23 mouse cellular contexts compared by ENCODE assay signal in genomic region chr5:130060329-130060665, GRCm38 (mm10). TPM values are rescaled to one million over a fixed set of nuclear protein-coding genes. Genes with fewer than 3 reads are reported as not detected.
DNase-seq lines count a peak whose midpoint lies in the region; ATAC-seq and TF ChIP-seq lines count a peak whose summit lies in the region.
"Had no signal": no experiment of that assay in that cellular context is flagged by ENCODE, and none has a peak within 500 bp of the region (broad histone marks: within the 10 kb centered on the region; RNA-seq: fewer than 3 reads in every experiment).

No protein-coding gene starts in this region.

- H3K9ac ChIP-seq in heart, embryonic 16.5 days (ENCODE audit: low read length) = no peak overlapping the region
- H3K9ac ChIP-seq: forebrain, embryonic 15.5 days; liver, embryonic 14.5 days; midbrain, embryonic 13.5 days; neural tube, embryonic 12.5 days had no signal

- H3K36me3 ChIP-seq in heart, embryonic 16.5 days (ENCODE audit: control insufficient read depth, insufficient read depth) = peaks cover 12% of the 10 kb centered on the region

- 62% methylated on average over 4 of the region's 4 CpGs for WGBS in heart, embryonic 16.5 days

- H3K4me3 ChIP-seq in gastrocnemius, adult 2 months = no peak overlapping the region
- H3K4me3 ChIP-seq in heart, embryonic 16.5 days (ENCODE audit: low read length) = no peak overlapping the region
- H3K4me3 ChIP-seq in left cerebral cortex, adult 2 months = no peak overlapping the region
- H3K4me3 ChIP-seq in brown adipose tissue, adult 24 weeks (ENCODE audit: insufficient read depth, low read depth, low read length) = no peak overlapping the region
- H3K4me3 ChIP-seq: forebrain, embryonic 15.5 days; hindbrain, embryonic 10.5 days; midbrain, embryonic 13.5 days; neural tube, embryonic 12.5 days had no signal

- TF ChIP-seq CTCF in gastrocnemius, adult 2 months (IDR thresholded peaks at IDR 0.05) = no peak
- TF ChIP-seq CTCF in left cerebral cortex, adult 2 months (IDR thresholded peaks at IDR 0.05) = no peak

- peaks cover 11% of the 10 kb centered on the region for H3K4me1 ChIP-seq in heart, embryonic 16.5 days (ENCODE audit: control insufficient read depth, insufficient read depth, low read length)
- H3K4me1 ChIP-seq in brown adipose tissue, adult 24 weeks (ENCODE audit: control insufficient read depth, insufficient read depth, insufficient read length, low read length) = peaks cover 34% of the 10 kb centered on the region
- H3K4me1 ChIP-seq: forebrain, embryonic 15.5 days; midbrain, embryonic 13.5 days; neural tube, embryonic 12.5 days had no signal

- intact Hi-C loops in gastrocnemius, adult 2 months (cut with DNase I) = no loop called here
- intact Hi-C loops in left cerebral cortex, adult 2 months (cut with DNase I) = no loop called here
- intact Hi-C loops in left cerebral cortex, postnatal 25 days (cut with DNase I) = no loop called here

- ATAC-seq in heart, embryonic 16.5 days (replicated peaks; ENCODE audit: extremely low read depth, insufficient read depth, low FRiP score) = no peak
- ATAC-seq: CD4-positive, CD25-positive, alpha-beta regulatory T cell, adult 4 months; forebrain, embryonic 15.5 days; midbrain, embryonic 13.5 days; Patski had no signal

- peak overlapping the region; percentile 77 for H3K27ac ChIP-seq in gastrocnemius, adult 2 months
- peak overlapping the region; percentile 65 for H3K27ac ChIP-seq in heart, embryonic 16.5 days (ENCODE audit: low read length)
- peak overlapping the region; percentile 32; the same call in 1 of the 2 replicates for H3K27ac ChIP-seq in left cerebral cortex, adult 2 months
- H3K27ac ChIP-seq in brown adipose tissue, adult 24 weeks (replicated peaks; ENCODE audit: low read depth, low read length) = peak overlapping the region; percentile 83
- H3K27ac ChIP-seq: forebrain, embryonic 15.5 days; hindbrain, embryonic 10.5 days; hindbrain, postnatal 0 days; liver, embryonic 14.5 days; midbrain, embryonic 13.5 days; neural tube, embryonic 12.5 days had no signal

- no peaks in the 10 kb centered on the region for H3K9me3 ChIP-seq in heart, embryonic 16.5 days (replicated peaks; ENCODE audit: control insufficient read depth, low read length)
- H3K9me3 ChIP-seq: forebrain, embryonic 15.5 days; hindbrain, embryonic 10.5 days; midbrain, embryonic 13.5 days; neural tube, embryonic 12.5 days had no signal

- DNase-seq in gastrocnemius, adult 2 months = no peak
- DNase-seq in gastrocnemius, adult 18-20 months (ENCODE audit: low spot score) = no peak
- no peak for DNase-seq in heart, adult 18-20 months
- DNase-seq in left cerebral cortex, adult 2 months (ENCODE audit: extremely low spot score in 1 of 2, low spot score in 2 of 2) = no peak
- no peak for DNase-seq in left cerebral cortex, postnatal 25 days (ENCODE audit: low spot score in 2 of 2)
- DNase-seq in embryo, embryonic 9.5 days (ENCODE audit: extremely low spot score) = no peak
- DNase-seq: adrenal gland, postnatal 14 days; cerebellum, adult 11 months; cerebellum, postnatal 10 days; gastrocnemius, postnatal 36 days; kidney, adult 8-10 months; layer of hippocampus, postnatal 36 days; thymus, adult 2 months had no signal

- H3K4me2 ChIP-seq in heart, embryonic 16.5 days (ENCODE audit: low read depth, low read length) = no peak overlapping the region
- H3K4me2 ChIP-seq: forebrain, embryonic 15.5 days; midbrain, embryonic 13.5 days; neural tube, embryonic 12.5 days had no signal

- H3K27me3 ChIP-seq in heart, embryonic 16.5 days (ENCODE audit: control insufficient read depth, insufficient read depth, low read length) = no peaks in the 10 kb centered on the region
- H3K27me3 ChIP-seq: forebrain, embryonic 15.5 days; midbrain, embryonic 13.5 days; neural tube, embryonic 12.5 days; Patski had no signal

RNA-seq across cellular contexts. Expression of gene Tpst1, which starts 12.8 kb away (rescaled TPM):
- 1 to 10 TPM; 3.7 to 5.4 TPM for total RNA-seq in gastrocnemius, adult 2 months (2021)
- total RNA-seq in gastrocnemius, adult 18-20 months (2021) = 1 to 10 TPM; 3.3 to 4.1 TPM
- 26.5 and 27.6 TPM in 2 replicates for polyA plus RNA-seq in heart, embryonic 16.5 days (2015; fragmentation: Nextera tagmentation; extraction: Ambion mirVana)
- 1 to 10 TPM; 6.9 to 8.3 TPM for total RNA-seq in heart, adult 18-20 months (2021)
- 10 to 100 TPM; 34.0 to 34.1 TPM for total RNA-seq in left cerebral cortex, adult 2 months (2021)
- total RNA-seq in left cerebral cortex, postnatal 25 days (2021) = 10 to 100 TPM; 33.3 to 34.1 TPM
- 11.6 and 14.3 TPM in 2 replicates for polyA plus RNA-seq in brown adipose tissue, adult 24 weeks (2012; ENCODE audit: insufficient read depth, insufficient read length, missing spikeins)

RNA-seq across cellular contexts. Expression of gene Crcp, which starts 31.2 kb away (rescaled TPM):
- total RNA-seq in gastrocnemius, adult 2 months (2021) = 10 to 100 TPM; 18.7 to 19.3 TPM
- 10 to 100 TPM; 19.3 to 20.3 TPM for total RNA-seq in gastrocnemius, adult 18-20 months (2021)
- 24.4 and 26.2 TPM in 2 replicates for polyA plus RNA-seq in heart, embryonic 16.5 days (2015; fragmentation: Nextera tagmentation; extraction: Ambion mirVana)
- total RNA-seq in heart, adult 18-20 months (2021) = 10 to 100 TPM; 13.8 to 14.8 TPM
- 10 to 100 TPM; 30.2 to 30.8 TPM for total RNA-seq in left cerebral cortex, adult 2 months (2021)
- 10 to 100 TPM; 29.7 to 30.7 TPM for total RNA-seq in left cerebral cortex, postnatal 25 days (2021)
- 21.9 and 23.3 TPM in 2 replicates for polyA plus RNA-seq in brown adipose tissue, adult 24 weeks (2012; ENCODE audit: insufficient read depth, insufficient read length, missing spikeins)

RNA-seq across cellular contexts. Expression of gene Asl, which starts 31.2 kb away (rescaled TPM):
- total RNA-seq in gastrocnemius, adult 2 months (2021) = 10 to 100 TPM in 1 of 2 experiments, 1 to 10 TPM in 1; 9.3 to 13.2 TPM
- total RNA-seq in gastrocnemius, adult 18-20 months (2021) = 10 to 100 TPM in 1 of 2 experiments, 1 to 10 TPM in 1; 8.8 to 12.4 TPM
- 20.8 and 23.0 TPM in 2 replicates for polyA plus RNA-seq in heart, embryonic 16.5 days (2015; fragmentation: Nextera tagmentation; extraction: Ambion mirVana)
- 1 to 10 TPM; 4.6 to 5.0 TPM for total RNA-seq in heart, adult 18-20 months (2021)
- total RNA-seq in left cerebral cortex, adult 2 months (2021) = 10 to 100 TPM; 15.7 to 23.5 TPM
- total RNA-seq in left cerebral cortex, postnatal 25 days (2021) = 10 to 100 TPM; 18.8 to 19.0 TPM
- polyA plus RNA-seq in brown adipose tissue, adult 24 weeks (2012; ENCODE audit: insufficient read depth, insufficient read length, missing spikeins) = 23.4 and 27.8 TPM in 2 replicates

RNA-seq across cellular contexts. Expression of gene Gusb, which starts 57.4 kb away (rescaled TPM):
- total RNA-seq in gastrocnemius, adult 2 months (2021) = 1 to 10 TPM; 5.6 to 8.3 TPM
- 1 to 10 TPM; 7.4 to 8.1 TPM for total RNA-seq in gastrocnemius, adult 18-20 months (2021)
- polyA plus RNA-seq in heart, embryonic 16.5 days (2015; fragmentation: Nextera tagmentation; extraction: Ambion mirVana) = 36.8 and 40.1 TPM in 2 replicates
- 10 to 100 TPM; 14.1 TPM for total RNA-seq in heart, adult 18-20 months (2021)
- total RNA-seq in left cerebral cortex, adult 2 months (2021) = 10 to 100 TPM; 10.3 to 12.2 TPM
- total RNA-seq in left cerebral cortex, postnatal 25 days (2021) = 10 to 100 TPM; 11.4 to 11.5 TPM
- 16.5 and 18.5 TPM in 2 replicates for polyA plus RNA-seq in brown adipose tissue, adult 24 weeks (2012; ENCODE audit: insufficient read depth, insufficient read length, missing spikeins)

Comparison
In these comparisons a context has a peak if more than half of its experiments do, and no peak if none do; other contexts are left out.
1. H3K27ac ChIP-seq: peak in every context shown above with its lines; median percentile 83 in brown adipose tissue, adult 24 weeks; 77 in gastrocnemius, adult 2 months; 65 in heart, embryonic 16.5 days; 32 in left cerebral cortex, adult 2 months.